Mouse (Mus musculus) kidney, embryonic 16.5 days (tissue): ENCODE results near the gene Fat3. TPM values are rescaled to one million over a fixed set of nuclear protein-coding genes. Genes with fewer than 3 reads are reported as not detected.

Experiments
- ATAC-seq: fragments of 200-750 bp; cut with Nextera tagmentation; 2 replicates; pipeline ENCODE4 v1.8.0; 2017; ENCODE audit warnings: moderate TSS enrichment; ENCODE audit not compliant: low FRiP score, low TSS enrichment
- H3K27ac ChIP-seq: fragments of 300-500 bp; sonication (generic); 2 replicates; pipeline ENCODE4 v1.5.1; 2014; ENCODE audit warnings: low read length
- H3K27me3 ChIP-seq: fragments of 300-500 bp; sonication (generic); 2 replicates; pipeline ENCODE4 v1.6.1; 2014; ENCODE audit warnings: low read length, control low read depth, mixed read lengths; ENCODE audit not compliant: insufficient read depth
- H3K36me3 ChIP-seq: fragments of 300-500 bp; sonication (generic); 2 replicates; pipeline ENCODE4 v1.6.1; 2014; ENCODE audit warnings: low read length, control low read depth, mixed read lengths; ENCODE audit not compliant: insufficient read depth
- H3K4me1 ChIP-seq: fragments of 300-500 bp; sonication (generic); 2 replicates; pipeline ENCODE4 v1.6.1; 2014; ENCODE audit warnings: low read length, control low read depth, mixed read lengths; ENCODE audit not compliant: insufficient read depth
- H3K4me2 ChIP-seq: fragments of 300-500 bp; sonication (generic); replicated peaks from 2 replicates; pipeline ENCODE4 v1.6.1; 2014; ENCODE audit warnings: low read depth, low read length
- H3K4me3 ChIP-seq: fragments of 300-500 bp; sonication (generic); 2 replicates; pipeline ENCODE4 v1.5.1; 2014; ENCODE audit warnings: mild to moderate bottlenecking, low read length
- H3K9ac ChIP-seq: fragments of 300-500 bp; sonication (generic); replicated peaks from 2 replicates; pipeline ENCODE4 v1.6.1; 2014; ENCODE audit warnings: low read length
- H3K9me3 ChIP-seq: fragments of 300-500 bp; sonication (generic); 2 replicates; pipeline ENCODE4 v1.6.1; 2016; ENCODE audit warnings: low read length, control low read depth
- WGBS: fragments of 180-500 bp; shearing (Covaris S2); extraction: QIAGEN DNeasy Blood & Tissue Kit; methylation state at CpG from one replicate; pipeline ENCODE4 v1.1.7; 2014; 5-methylcytosine and 5-hydroxymethylcytosine counted together
- polyA plus RNA-seq: library from polyadenylated mRNA; unstranded; fragments of >200 nt; fragmentation: Nextera tagmentation; extraction: Ambion mirVana; gene quantifications from 2 replicates; pipeline ENCODE4 v1.2.1, GENCODE M21; 2015

The Fat3 gene
- polyA plus RNA-seq, 1 experiment from 2014 or later, result 3.3 TPM

GRCm38 (mm10) chr9:16498876-16499275, 2.2 kb downstream of the Fat3 start:
- 0 out of 2 replicates have a peak overlapping the region, but pooled peaks have one; percentile 96 for H3K4me2 ChIP-seq
- peaks cover 16% of the 10 kb centered on the region for H3K27me3 ChIP-seq
- no peaks in the 10 kb centered on the region for H3K36me3 ChIP-seq
- no peak overlapping the region for H3K27ac ChIP-seq
- peaks cover 14% of the 10 kb centered on the region for H3K4me1 ChIP-seq
- 12% methylated on average over 4 of the region's 4 CpGs for WGBS
- H3K4me3 ChIP-seq, result no peak overlapping the region
- H3K9ac ChIP-seq, result no peak overlapping the region
- ATAC-seq, result no peak
- no peaks in the 10 kb centered on the region for H3K9me3 ChIP-seq

DNA sequence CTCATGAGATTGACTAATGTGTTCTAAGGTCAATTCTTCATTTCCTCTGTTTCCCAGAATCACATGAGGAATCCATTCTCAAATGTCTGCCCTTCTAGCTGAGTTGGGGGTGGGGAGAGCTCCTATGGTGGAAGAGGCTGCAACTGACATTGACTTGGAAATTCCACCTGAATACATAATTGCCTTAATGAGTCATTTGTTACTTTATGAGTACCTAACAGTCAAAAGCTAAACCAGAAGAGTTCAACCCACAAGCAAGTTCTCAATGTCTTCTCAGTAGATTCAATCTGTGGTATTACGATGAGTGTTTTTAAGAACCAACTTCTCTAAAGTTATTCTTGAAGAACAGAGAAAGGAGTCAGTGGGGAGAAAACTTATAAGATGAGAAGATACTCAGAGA, 3.7 kb downstream of the Fat3 start:
- Histone ChIP-seq H3K4me1 (peaks cover 3% of the 10 kb centered on the region; the same call in 1 of the 2 replicates), H3K36me3 (no peaks in the 10 kb centered on the region), H3K4me3 (no peak overlapping the region), H3K9me3 (no peaks in the 10 kb centered on the region), H3K27ac (no peak overlapping the region), H3K27me3 (0 out of 2 replicates have a peak, but pooled peaks cover 8% of the 10 kb centered on the region), H3K4me2 (no peak overlapping the region), H3K9ac (no peak overlapping the region)
- WGBS, result 95% methylated on average over 1 of the region's 1 CpGs
- ATAC-seq, result no peak

DNA sequence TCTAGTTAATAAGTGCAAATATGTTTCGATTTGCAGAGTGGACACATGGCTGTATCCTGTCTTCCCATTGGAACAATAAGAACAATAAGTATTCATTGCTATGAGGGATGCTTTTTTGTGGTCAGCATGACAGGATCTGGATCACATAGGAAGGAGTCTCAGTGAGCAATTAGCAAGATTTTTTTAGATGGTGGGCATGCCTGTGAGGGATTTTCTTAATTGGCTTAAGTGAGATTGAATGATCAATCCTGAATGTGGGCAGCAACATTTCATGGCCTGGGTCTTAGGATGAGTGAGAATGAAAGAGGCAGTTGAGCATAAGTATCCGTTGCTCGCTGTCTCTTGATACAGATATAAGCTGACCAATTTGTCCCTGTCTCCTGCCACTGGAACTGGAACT, 4.8 kb downstream of the Fat3 start:
- Histone ChIP-seq H3K36me3 (no peaks in the 10 kb centered on the region), H3K9me3 (no peaks in the 10 kb centered on the region), H3K27me3 (0 out of 2 replicates have a peak, but pooled peaks cover 8% of the 10 kb centered on the region), H3K4me1 (0 out of 2 replicates have a peak, but pooled peaks cover 3% of the 10 kb centered on the region), H3K4me2 (no peak overlapping the region), H3K4me3 (no peak overlapping the region), H3K9ac (no peak overlapping the region), H3K27ac (no peak overlapping the region)
- ATAC-seq, result no peak
- WGBS, result 89% methylated on average over 3 of the region's 3 CpGs

GRCm38 (mm10) chr9:16489661-16490060, 11.4 kb downstream of the Fat3 start:
- Histone ChIP-seq H3K9ac (no peak overlapping the region), H3K9me3 (no peaks in the 10 kb centered on the region), H3K27ac (no peak overlapping the region), H3K4me3 (no peak overlapping the region), H3K36me3 (no peaks in the 10 kb centered on the region), H3K27me3 (no peaks in the 10 kb centered on the region), H3K4me2 (no peak overlapping the region), H3K4me1 (no peaks in the 10 kb centered on the region)
- WGBS, result 66% methylated on average over 3 of the region's 3 CpGs
- no peak for ATAC-seq

DNA sequence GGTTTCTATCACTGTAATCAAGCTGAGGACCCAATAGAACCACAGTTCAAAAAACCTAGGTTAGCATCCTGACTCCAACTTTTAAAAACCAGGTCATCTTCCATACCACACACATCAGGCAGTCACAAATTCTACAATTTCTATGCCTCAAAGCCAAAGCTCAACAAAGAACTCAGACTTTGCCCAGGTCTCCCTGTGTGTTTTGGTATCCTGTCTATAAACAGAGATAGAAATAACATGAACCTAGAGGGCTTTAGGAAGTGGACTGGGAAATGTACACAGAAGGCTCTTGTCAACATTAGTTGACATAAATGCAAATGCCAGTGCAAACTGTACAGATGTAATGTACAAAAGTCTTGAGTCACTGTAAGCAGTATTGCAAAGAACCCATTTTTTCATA, 13.5 kb downstream of the Fat3 start:
- Histone ChIP-seq H3K9me3 (no peaks in the 10 kb centered on the region), H3K27me3 (no peaks in the 10 kb centered on the region), H3K9ac (no peak overlapping the region), H3K4me1 (no peaks in the 10 kb centered on the region), H3K4me3 (no peak overlapping the region), H3K27ac (no peak overlapping the region), H3K4me2 (no peak overlapping the region), H3K36me3 (no peaks in the 10 kb centered on the region)
- no peak for ATAC-seq

DNA sequence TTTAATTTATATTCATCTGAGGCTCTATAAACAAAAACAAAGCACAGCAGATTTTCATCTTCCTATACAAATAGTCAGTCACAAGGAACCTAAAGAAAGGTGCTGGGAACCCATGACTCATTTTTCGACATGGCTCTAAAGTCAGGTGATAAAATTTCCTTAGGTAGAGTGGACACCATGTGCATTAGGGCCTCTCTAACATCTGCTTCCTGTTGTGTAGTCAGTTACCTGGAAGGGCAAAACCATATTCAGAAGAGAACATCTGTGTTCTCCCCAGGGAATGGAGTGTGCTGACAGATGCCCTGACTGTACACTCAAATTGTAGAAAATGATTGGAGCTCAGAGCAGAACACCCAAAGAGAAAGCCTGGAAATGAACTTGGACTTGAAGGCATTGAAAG, 14.9 kb downstream of the Fat3 start:
- Histone ChIP-seq H3K36me3 (no peaks in the 10 kb centered on the region), H3K4me1 (no peaks in the 10 kb centered on the region), H3K9me3 (no peaks in the 10 kb centered on the region), H3K9ac (no peak overlapping the region), H3K27ac (no peak overlapping the region), H3K4me3 (no peak overlapping the region), H3K27me3 (no peaks in the 10 kb centered on the region), H3K4me2 (no peak overlapping the region)
- no peak for ATAC-seq
- 82% methylated on average over 1 of the region's 1 CpGs for WGBS

- no peak for ATAC-seq
- Histone ChIP-seq H3K9me3 (no peaks in the 10 kb centered on the region), H3K4me2 (no peak overlapping the region), H3K36me3 (no peaks in the 10 kb centered on the region), H3K4me1 (no peaks in the 10 kb centered on the region), H3K27ac (no peak overlapping the region), H3K9ac (no peak overlapping the region), H3K4me3 (no peak overlapping the region), H3K27me3 (no peaks in the 10 kb centered on the region)
- 55% methylated on average over 4 of the region's 4 CpGs for WGBS
Observed at GRCm38 (mm10) chr9:16485173-16485572, 15.9 kb downstream of the Fat3 start.

- Histone ChIP-seq H3K4me3 (no peak overlapping the region), H3K36me3 (no peaks in the 10 kb centered on the region), H3K27me3 (no peaks in the 10 kb centered on the region), H3K4me2 (no peak overlapping the region), H3K4me1 (no peaks in the 10 kb centered on the region), H3K27ac (no peak overlapping the region), H3K9me3 (no peaks in the 10 kb centered on the region), H3K9ac (no peak overlapping the region)
- 79% methylated on average over 2 of the region's 2 CpGs for WGBS
- no peak for ATAC-seq
Observed at GRCm38 (mm10) chr9:16484765-16485164, 16.3 kb downstream of the Fat3 start.

DNA sequence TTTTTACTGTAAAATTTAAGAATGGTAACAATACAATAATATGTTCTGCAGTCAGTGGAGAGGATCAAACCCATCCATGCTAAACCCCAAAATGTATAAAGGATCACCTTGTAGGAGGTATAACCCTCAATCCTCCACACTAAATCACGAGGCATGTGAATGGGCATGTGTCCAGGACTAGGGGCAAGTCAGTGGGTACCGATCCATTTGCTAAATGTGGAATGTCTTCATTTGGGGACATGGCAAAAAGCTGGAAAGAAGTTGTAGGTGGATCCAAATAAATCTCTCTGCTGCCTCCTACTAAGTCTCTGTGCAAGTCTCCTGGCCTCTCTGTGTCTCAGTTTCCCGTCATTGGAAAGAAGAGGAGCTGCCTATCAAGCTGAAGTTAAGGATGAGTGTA, 39.6 kb downstream of the Fat3 start:
- no peak overlapping the region for H3K4me2 ChIP-seq
- H3K27ac ChIP-seq, result no peak overlapping the region
- no peak overlapping the region for H3K4me3 ChIP-seq
- no peak for ATAC-seq
- no peaks in the 10 kb centered on the region for H3K36me3 ChIP-seq
- no peaks in the 10 kb centered on the region for H3K27me3 ChIP-seq
- 84% methylated on average over 3 of the region's 3 CpGs for WGBS
- H3K9ac ChIP-seq, result no peak overlapping the region
- H3K4me1 ChIP-seq, result no peaks in the 10 kb centered on the region
- no peaks in the 10 kb centered on the region for H3K9me3 ChIP-seq

DNA sequence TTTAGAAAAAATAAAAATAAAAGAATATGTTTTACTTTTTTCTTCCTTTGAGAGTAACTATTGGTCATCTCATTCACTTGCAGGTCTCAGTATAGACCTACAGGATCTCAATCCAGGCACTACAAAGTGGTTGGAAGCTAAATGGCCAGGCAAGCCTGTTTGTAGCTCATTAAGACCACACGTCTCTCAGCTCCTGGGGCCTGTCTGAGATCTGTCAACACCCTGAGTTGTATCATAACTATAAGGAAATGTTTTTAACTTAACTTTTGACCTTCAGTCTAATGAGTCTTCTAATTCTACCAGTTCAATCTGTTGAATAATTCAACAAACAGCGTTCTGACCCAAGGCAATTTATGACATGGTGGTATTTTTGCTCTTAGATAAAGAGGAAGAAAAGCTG, 40.5 kb downstream of the Fat3 start:
- no peaks in the 10 kb centered on the region for H3K9me3 ChIP-seq
- WGBS, result 53% methylated on average over 2 of the region's 2 CpGs
- no peaks in the 10 kb centered on the region for H3K36me3 ChIP-seq

GRCm38 (mm10) chr9:16441930-16442329, 59.2 kb downstream of the Fat3 start:
- Histone ChIP-seq H3K36me3 (no peaks in the 10 kb centered on the region), H3K4me2 (no peak overlapping the region), H3K4me1 (no peaks in the 10 kb centered on the region), H3K9me3 (no peaks in the 10 kb centered on the region), H3K4me3 (no peak overlapping the region), H3K27ac (no peak overlapping the region), H3K9ac (no peak overlapping the region), H3K27me3 (no peaks in the 10 kb centered on the region)
- no peak for ATAC-seq
- WGBS, result 78% methylated on average over 4 of the region's 4 CpGs

More for the DNA sequence above, 40.5 kb downstream of the Fat3 start:
- no peaks in the 10 kb centered on the region for H3K27me3 ChIP-seq
- H3K4me2 ChIP-seq, result no peak overlapping the region
- no peak for ATAC-seq
- no peak overlapping the region for H3K27ac ChIP-seq
- H3K9ac ChIP-seq, result no peak overlapping the region
- H3K4me3 ChIP-seq, result no peak overlapping the region
- H3K4me1 ChIP-seq, result no peaks in the 10 kb centered on the region
